Mouse (Mus musculus) embryonic fibroblast, embryonic 13.5 days (primary cell): Measurements from ENCODE around the gene Gramd1b. TPM values are rescaled to one million over a fixed set of nuclear protein-coding genes. Genes with fewer than 3 reads are reported as not detected.

Experiments used
- H3K27ac ChIP-seq: 2 replicates; pipeline ENCODE4 v1.5.1; 2012; ENCODE audit warnings: low read length, control low read depth, inconsistent platforms; ENCODE audit not compliant: insufficient read depth
- H3K4me1 ChIP-seq: 2 replicates; pipeline ENCODE4 v1.6.1; 2011; ENCODE audit warnings: low read length; ENCODE audit not compliant: control insufficient read depth, insufficient read depth
- H3K4me3 ChIP-seq: 2 replicates; pipeline ENCODE4 v1.5.1; 2011; ENCODE audit warnings: mild to moderate bottlenecking, control low read depth, low read length; ENCODE audit not compliant: insufficient read depth
- CTCF ChIP-seq: IDR thresholded peaks from 2 replicates; pipeline ENCODE4 v1.5.1; 2011; ENCODE audit warnings: mild to moderate bottlenecking, control low read depth, low read length, moderate library complexity, borderline replicate concordance; ENCODE audit not compliant: insufficient read depth
- POLR2A ChIP-seq: IDR thresholded peaks from 2 replicates; pipeline ENCODE4 v1.6.1; 2011; ENCODE audit warnings: low read depth, mild to moderate bottlenecking, control low read depth, low read length, moderate library complexity
- polyA plus RNA-seq: library from polyadenylated mRNA; stranded (reverse); fragments of >200 nt; gene quantifications from 2 replicates; pipeline ENCODE4 v1.2.4, GENCODE M21; 2011; ENCODE audit warnings: low read depth; ENCODE audit not compliant: missing spikeins, insufficient read length

Gramd1b gene
- polyA plus RNA-seq, 1 experiment: 14.3 TPM

DNA sequence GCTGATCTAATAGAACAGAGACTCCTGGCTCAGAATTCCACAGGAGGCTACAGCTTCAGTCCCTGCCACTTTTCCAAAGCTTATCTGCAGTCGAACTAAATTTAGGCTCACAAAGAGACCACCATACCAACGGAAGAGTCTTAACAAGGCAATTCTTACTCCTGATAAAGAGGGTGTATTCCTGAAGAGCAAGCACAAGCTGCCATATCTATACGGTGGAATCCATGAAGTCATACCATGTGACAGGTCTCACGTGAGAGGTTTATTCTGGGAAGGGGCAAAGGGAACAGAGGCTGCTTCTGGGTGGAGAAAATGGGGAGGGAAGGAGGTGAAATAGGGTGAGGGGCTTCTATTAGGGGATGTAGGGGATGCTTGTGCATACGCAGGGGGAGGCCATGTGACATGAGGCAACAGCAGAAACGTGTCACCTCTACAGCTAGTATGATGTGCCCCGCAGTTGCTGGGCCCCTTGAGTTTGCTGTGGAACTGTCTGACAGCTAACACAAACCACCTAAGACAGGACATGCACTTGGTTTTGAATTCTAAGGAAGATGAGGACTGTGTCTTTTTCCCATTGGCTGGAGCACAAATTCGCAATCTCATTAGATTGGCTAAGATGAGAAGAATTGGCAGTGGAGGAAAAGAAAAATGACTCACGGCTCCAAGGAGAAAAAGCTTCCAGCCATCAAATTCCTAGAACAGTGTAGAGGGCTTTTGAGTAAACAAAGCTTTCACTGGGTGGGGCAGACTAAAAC, 52.9 kb downstream of the Gramd1b start:
- Histone ChIP-seq H3K27ac (no peak overlapping the region), H3K4me1 (no peaks in the 10 kb centered on the region), H3K4me3 (no peak overlapping the region)
- TF ChIP-seq CTCF (no peak), POLR2A (no peak)

DNA sequence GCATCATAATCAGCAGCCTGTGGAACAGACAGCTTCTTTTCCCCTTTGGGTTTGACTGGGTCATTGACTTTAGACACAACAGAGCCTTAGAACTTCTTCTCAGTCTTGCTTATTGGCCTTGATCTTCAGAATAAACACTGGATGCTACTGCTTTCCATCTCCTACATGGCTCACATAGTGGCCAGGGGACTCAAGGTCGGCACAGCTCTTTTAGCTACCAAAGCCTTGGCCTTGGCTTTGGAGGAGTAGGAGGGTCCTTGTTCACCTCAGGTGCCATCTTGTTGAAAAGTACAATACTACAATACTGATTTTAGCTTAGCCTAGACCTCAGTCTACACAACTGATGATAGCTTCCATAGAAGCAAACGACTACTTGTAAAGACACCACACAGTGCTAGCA, 53.6 kb downstream of the Gramd1b start:
- TF ChIP-seq CTCF (no peak), POLR2A (no peak)
- Histone ChIP-seq H3K4me3 (no peak overlapping the region), H3K4me1 (no peaks in the 10 kb centered on the region), H3K27ac (no peak overlapping the region)

DNA sequence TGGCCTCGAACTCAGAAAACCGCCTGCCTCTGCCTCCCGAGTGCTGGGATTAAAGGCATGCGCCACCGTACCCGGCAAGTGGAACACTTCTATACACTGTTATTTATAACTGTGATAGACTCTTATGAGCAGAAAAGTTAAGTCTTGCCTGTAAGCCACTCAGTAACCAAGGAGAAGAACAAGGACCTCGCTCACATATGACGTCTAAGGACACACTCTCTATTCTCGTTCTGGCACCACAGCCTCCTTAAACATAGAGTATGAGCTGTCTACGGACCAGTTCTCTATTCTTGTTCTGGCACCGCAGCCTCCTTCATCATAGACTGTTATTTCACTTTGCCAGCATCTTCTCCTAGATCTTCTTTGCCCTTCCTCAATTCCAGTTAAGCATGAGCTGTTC, 55.1 kb downstream of the Gramd1b start:
- no peak for TF ChIP-seq POLR2A
- no peak for TF ChIP-seq CTCF
- Histone ChIP-seq H3K27ac (no peak overlapping the region), H3K4me3 (no peak overlapping the region), H3K4me1 (no peaks in the 10 kb centered on the region)

- TF ChIP-seq CTCF (no peak), POLR2A (no peak)
- H3K4me3 ChIP-seq: no peak overlapping the region
- H3K4me1 ChIP-seq: no peaks in the 10 kb centered on the region
- H3K27ac ChIP-seq: no peak overlapping the region
Measured at GRCm38 (mm10) chr9:40472961-40473510, 58.1 kb downstream of the Gramd1b start.

GRCm38 (mm10) chr9:40469403-40470137, 61.6 kb downstream of the Gramd1b start:
- TF ChIP-seq POLR2A (no peak), CTCF (no peak)
- no peaks in the 10 kb centered on the region for H3K4me1 ChIP-seq
- H3K4me3 ChIP-seq: no peak overlapping the region
- no peak overlapping the region for H3K27ac ChIP-seq

- no peaks in the 10 kb centered on the region for H3K4me1 ChIP-seq
- TF ChIP-seq POLR2A: no peak
- no peak for TF ChIP-seq CTCF
- no peak overlapping the region for H3K4me3 ChIP-seq
- H3K27ac ChIP-seq: no peak overlapping the region
Measured at GRCm38 (mm10) chr9:40466782-40467181, 64.4 kb downstream of the Gramd1b start.

GRCm38 (mm10) chr9:40465596-40465995, 65.6 kb downstream of the Gramd1b start:
- no peaks in the 10 kb centered on the region for H3K4me1 ChIP-seq
- no peak overlapping the region for H3K4me3 ChIP-seq
- no peak overlapping the region for H3K27ac ChIP-seq
- TF ChIP-seq CTCF (no peak), POLR2A (no peak)

DNA sequence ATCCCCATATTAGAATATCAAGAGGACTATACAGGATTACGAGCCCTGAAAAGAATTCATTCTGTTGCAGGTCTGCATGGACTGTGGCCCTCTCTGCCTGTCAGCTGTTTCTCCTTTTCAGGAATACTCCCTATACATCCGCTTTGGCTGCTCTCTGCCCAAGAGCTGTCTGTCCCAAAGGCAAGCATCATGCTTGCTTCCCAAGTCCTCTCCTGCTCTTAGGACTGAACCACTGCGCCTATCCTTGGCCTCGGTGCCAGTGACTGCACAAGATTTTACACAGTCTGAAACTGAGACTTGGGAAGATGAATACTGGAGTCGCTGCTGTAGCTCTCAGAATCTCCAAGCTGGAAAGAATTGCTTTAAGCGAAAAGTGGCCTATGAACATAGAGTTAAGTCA, 68.8 kb downstream of the Gramd1b start:
- Histone ChIP-seq H3K4me3 (no peak overlapping the region), H3K27ac (no peak overlapping the region), H3K4me1 (no peaks in the 10 kb centered on the region)
- TF ChIP-seq POLR2A (no peak), CTCF (no peak)

DNA sequence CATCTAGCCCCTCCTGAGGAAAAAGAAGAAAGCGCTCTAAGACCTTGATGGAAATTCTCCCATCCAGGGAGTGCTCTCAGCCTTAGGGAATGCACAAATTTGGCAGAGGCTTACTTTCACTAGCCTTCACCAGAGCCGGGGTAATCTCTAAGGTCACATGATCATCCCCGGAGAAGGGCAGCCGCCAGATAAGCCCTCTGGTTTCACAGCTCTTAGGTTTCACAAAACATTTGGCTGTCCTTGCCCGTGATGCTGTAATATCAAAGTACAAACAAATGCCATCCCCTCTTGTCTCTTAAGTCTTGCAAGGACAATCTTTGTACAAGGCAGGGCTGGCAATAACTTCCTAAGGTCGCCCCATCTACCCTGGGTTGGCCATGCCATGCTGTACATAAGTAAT, 70.4 kb downstream of the Gramd1b start:
- no peak overlapping the region for H3K27ac ChIP-seq
- no peak overlapping the region for H3K4me3 ChIP-seq
- TF ChIP-seq CTCF (no peak), POLR2A (no peak)
- no peaks in the 10 kb centered on the region for H3K4me1 ChIP-seq
